Mouse (Mus musculus) stomach, embryonic 16.5 days (tissue): ENCODE measurements around the gene Cwc22. TPM values are rescaled to one million over a fixed set of nuclear protein-coding genes. Genes with fewer than 3 reads are reported as not detected.

Source experiments
- ATAC-seq: fragments of 200-750 bp; cut with Nextera tagmentation; 2 replicates; pipeline ENCODE4 v1.8.0; 2017; ENCODE audit warnings: moderate number of reproducible peaks, moderate TSS enrichment; ENCODE audit not compliant: insufficient read depth, low FRiP score
- H3K27ac ChIP-seq: fragments of 300-500 bp; sonication (generic); 2 replicates; pipeline ENCODE4 v1.5.1; 2014; ENCODE audit warnings: low read length
- H3K27me3 ChIP-seq: fragments of 300-500 bp; sonication (generic); 2 replicates; pipeline ENCODE4 v1.6.1; 2014; ENCODE audit warnings: low read length, control low read depth, mixed read lengths; ENCODE audit not compliant: control insufficient read depth, insufficient read depth
- H3K36me3 ChIP-seq: fragments of 300-500 bp; sonication (generic); 2 replicates; pipeline ENCODE4 v1.6.1; 2014; ENCODE audit warnings: low read length; ENCODE audit not compliant: control insufficient read depth, insufficient read depth
- H3K4me1 ChIP-seq: fragments of 300-500 bp; sonication (generic); 2 replicates; pipeline ENCODE4 v1.6.1; 2014; ENCODE audit warnings: low read length, control low read depth, mixed read lengths; ENCODE audit not compliant: control insufficient read depth, insufficient read depth
- H3K4me2 ChIP-seq: fragments of 300-500 bp; sonication (generic); 2 replicates; pipeline ENCODE4 v1.6.1; 2014; ENCODE audit warnings: low read depth, low read length, mixed read lengths
- H3K4me3 ChIP-seq: fragments of 300-500 bp; sonication (generic); replicated peaks from 2 replicates; pipeline ENCODE4 v1.5.1; 2014; ENCODE audit warnings: mild to moderate bottlenecking, low read length
- H3K9ac ChIP-seq: fragments of 300-500 bp; sonication (generic); 2 replicates; pipeline ENCODE4 v1.6.1; 2014; ENCODE audit warnings: low read length
- H3K9me3 ChIP-seq: fragments of 300-500 bp; sonication (generic); replicated peaks from 2 replicates; pipeline ENCODE4 v1.6.1; 2016; ENCODE audit warnings: low read length, control low read depth; ENCODE audit not compliant: control insufficient read depth
- WGBS: fragments of 180-500 bp; shearing (Covaris S2); extraction: QIAGEN DNeasy Blood & Tissue Kit; methylation state at CpG from one replicate; pipeline ENCODE4 v1.1.7; 2014; 5-methylcytosine and 5-hydroxymethylcytosine counted together
- polyA plus RNA-seq: library from polyadenylated mRNA; unstranded; fragments of >200 nt; fragmentation: Nextera tagmentation; extraction: Ambion mirVana; gene quantifications from 2 replicates; pipeline ENCODE4 v1.2.1, GENCODE M21; 2015

The Cwc22 gene
- polyA plus RNA-seq, 1 experiment from 2014 or later = 27.4 TPM

DNA sequence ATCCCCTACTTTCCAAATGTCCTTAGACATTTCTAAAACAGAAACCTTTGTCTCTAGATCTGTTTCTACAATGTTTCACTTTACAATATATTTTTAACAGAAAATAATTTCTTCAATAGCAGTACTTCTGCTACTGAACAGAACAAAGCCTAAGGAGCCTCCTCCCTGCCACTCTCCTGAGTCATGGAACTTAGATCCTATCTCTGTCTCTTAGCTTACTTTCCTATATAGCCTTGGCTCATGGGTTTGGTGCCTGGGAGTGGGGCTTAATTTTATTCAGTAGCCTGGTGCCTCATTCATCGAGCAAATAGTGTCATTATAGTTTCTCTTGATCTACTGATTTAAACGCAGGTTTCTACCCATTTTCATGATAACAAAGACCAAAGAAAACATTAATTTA, 4.2 kb downstream of the Cwc22 start:
- no peak overlapping the region for H3K9ac ChIP-seq
- H3K36me3 ChIP-seq = no peaks in the 10 kb centered on the region
- no peaks in the 10 kb centered on the region for H3K27me3 ChIP-seq
- H3K4me3 ChIP-seq = no peak overlapping the region
- H3K4me2 ChIP-seq = no peak overlapping the region
- ATAC-seq = no peak
- peaks cover 4% of the 10 kb centered on the region; the same call in 1 of the 2 replicates for H3K4me1 ChIP-seq
- no peaks in the 10 kb centered on the region for H3K9me3 ChIP-seq
- no peak overlapping the region for H3K27ac ChIP-seq
- 88% methylated on average over 2 of the region's 2 CpGs for WGBS

DNA sequence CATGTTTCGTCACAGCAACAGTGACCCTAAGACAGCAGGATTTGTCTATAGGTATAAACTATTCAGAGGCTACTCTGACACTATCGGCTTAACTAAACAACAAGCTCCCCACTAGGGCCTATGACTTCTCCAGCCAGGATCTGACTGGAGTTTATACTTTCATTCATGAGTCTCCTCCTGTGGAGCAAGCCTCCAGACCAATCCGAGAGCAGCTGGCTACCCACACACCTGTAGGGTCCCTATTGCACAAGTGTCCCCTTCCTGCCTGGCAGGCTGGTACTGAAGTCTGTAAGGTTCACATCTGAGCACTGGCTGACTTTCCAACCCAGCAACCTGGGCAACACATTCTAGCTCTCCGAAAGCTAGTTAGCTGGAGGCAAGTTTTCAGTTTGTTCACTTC, 7.9 kb downstream of the Cwc22 start:
- no peak overlapping the region for H3K27ac ChIP-seq
- ATAC-seq = no peak
- H3K9me3 ChIP-seq = no peaks in the 10 kb centered on the region
- no peak overlapping the region for H3K4me2 ChIP-seq
- no peaks in the 10 kb centered on the region for H3K27me3 ChIP-seq
- 92% methylated on average over 4 of the region's 4 CpGs for WGBS
- H3K4me1 ChIP-seq = no peaks in the 10 kb centered on the region
- H3K4me3 ChIP-seq = no peak overlapping the region
- H3K36me3 ChIP-seq = no peaks in the 10 kb centered on the region
- no peak overlapping the region for H3K9ac ChIP-seq

DNA sequence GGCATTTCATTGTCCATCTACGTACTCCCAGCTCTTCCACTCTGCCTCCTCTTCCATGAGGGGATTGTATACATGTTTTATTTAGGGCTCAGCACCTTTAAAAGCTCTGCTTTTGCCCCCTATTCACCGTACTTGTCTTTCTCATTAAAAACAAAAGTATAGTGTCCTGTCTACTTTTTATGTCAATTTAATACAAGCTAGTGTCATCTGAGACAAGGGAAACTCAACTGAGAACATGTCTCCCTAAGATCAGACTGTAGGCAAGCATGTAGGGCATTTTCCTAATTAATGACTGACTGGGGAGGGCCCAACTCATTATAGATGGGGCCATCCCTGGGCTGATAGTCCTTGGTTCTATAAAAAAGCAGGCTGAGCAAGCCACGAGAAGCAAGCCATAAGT, 8.4 kb downstream of the Cwc22 start:
- Histone ChIP-seq H3K4me2 (no peak overlapping the region), H3K9me3 (no peaks in the 10 kb centered on the region), H3K4me1 (no peaks in the 10 kb centered on the region), H3K27ac (no peak overlapping the region), H3K4me3 (no peak overlapping the region), H3K27me3 (no peaks in the 10 kb centered on the region), H3K9ac (no peak overlapping the region), H3K36me3 (no peaks in the 10 kb centered on the region)
- no peak for ATAC-seq
- 87% methylated on average over 3 of the region's 3 CpGs for WGBS

DNA sequence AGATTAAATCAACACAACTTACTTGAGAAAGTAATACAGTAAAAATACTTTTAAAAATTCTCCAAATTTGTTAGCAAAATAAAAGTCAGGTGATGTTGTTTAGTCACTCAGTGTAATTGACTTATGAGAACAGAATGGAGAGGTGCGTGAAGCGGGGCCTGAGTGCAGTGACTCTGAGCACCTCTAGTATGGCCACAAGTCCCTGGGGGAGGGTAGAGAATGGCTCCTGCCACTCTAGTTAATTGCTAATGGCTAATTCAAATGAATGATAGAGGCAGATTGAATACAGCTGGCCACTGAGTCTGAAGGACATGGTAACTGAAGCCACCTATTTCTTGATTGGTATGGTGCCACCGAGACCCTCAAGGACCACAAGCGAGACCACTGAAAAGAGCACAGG, 12.0 kb downstream of the Cwc22 start:
- 92% methylated on average over 4 of the region's 4 CpGs for WGBS
- ATAC-seq = no peak
- no peak overlapping the region for H3K9ac ChIP-seq
- H3K4me3 ChIP-seq = no peak overlapping the region
- no peaks in the 10 kb centered on the region for H3K27me3 ChIP-seq
- H3K36me3 ChIP-seq = peaks cover 14% of the 10 kb centered on the region
- no peak overlapping the region for H3K4me2 ChIP-seq
- no peaks in the 10 kb centered on the region for H3K9me3 ChIP-seq
- no peak overlapping the region for H3K27ac ChIP-seq
- H3K4me1 ChIP-seq = no peaks in the 10 kb centered on the region

DNA sequence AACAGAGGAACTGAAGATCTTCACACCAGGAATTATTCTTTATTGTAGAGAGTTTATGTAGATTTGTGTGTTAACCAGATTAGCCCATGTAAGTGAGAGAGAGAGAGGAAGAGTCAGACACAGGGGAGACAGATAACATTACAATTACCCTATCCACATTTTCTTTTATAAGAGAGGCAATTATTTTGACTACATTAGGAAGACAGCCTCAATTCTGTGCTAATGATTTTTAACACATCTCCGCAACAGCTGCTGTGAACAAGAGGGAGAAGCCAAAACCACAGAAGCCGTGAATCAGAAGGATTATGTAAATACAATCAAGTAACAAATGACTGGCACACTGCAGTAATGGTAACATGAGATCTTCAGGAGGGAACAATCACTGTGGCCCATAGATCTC, 12.5 kb downstream of the Cwc22 start:
- Histone ChIP-seq H3K27me3 (no peaks in the 10 kb centered on the region), H3K9ac (no peak overlapping the region), H3K27ac (no peak overlapping the region), H3K4me1 (no peaks in the 10 kb centered on the region), H3K9me3 (no peaks in the 10 kb centered on the region), H3K4me2 (no peak overlapping the region), H3K36me3 (peaks cover 17% of the 10 kb centered on the region), H3K4me3 (no peak overlapping the region)
- WGBS = 63% methylated on average over 2 of the region's 2 CpGs
- ATAC-seq = no peak

DNA sequence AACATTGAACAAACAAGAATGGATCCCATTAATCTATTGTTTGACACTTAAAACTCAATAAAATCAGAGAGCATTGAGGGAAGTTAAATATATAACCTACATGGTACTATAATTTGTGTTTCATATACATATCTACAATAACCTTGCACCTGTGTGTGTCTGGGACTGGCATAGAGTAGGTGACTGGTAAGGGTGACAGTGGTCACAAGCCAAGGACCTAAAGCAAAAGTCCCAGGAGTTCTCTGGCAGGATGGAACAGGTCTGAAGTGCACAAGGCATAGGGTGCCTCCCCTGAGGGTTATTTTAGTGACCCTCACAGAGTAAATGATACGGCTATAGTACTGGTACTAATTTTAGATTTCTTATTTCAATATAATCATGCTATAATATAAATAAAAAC, 14.2 kb downstream of the Cwc22 start:
- H3K4me2 ChIP-seq = no peak overlapping the region
- H3K9me3 ChIP-seq = no peaks in the 10 kb centered on the region
- H3K36me3 ChIP-seq = peaks cover 28% of the 10 kb centered on the region
- H3K4me1 ChIP-seq = no peaks in the 10 kb centered on the region
- H3K27me3 ChIP-seq = no peaks in the 10 kb centered on the region
- ATAC-seq = no peak
- no peak overlapping the region for H3K4me3 ChIP-seq
- H3K27ac ChIP-seq = no peak overlapping the region
- WGBS = 92% methylated on average over 1 of the region's 1 CpGs
- no peak overlapping the region for H3K9ac ChIP-seq

DNA sequence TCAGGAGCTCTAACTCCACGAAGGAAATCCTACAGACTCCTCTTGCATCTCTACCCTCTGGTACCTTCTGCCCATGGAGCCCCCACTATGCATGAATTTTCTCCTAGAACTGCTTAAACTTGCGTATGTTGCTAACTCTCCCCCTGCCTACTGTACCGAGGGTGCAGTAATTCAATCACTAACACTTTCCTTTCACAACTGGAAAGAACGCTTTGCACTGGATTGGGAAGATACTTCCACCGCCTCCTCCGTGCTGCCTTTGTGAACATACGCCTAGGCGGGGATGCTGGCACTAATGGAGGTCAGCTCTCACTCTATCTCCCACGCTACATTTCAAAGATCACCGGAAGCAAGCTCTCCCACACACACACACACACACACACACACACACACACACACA, 17.8 kb downstream of the Cwc22 start:
- peaks cover 38% of the 10 kb centered on the region for H3K36me3 ChIP-seq
- H3K4me3 ChIP-seq = no peak overlapping the region
- H3K4me2 ChIP-seq = no peak overlapping the region
- ATAC-seq = no peak
- no peaks in the 10 kb centered on the region for H3K9me3 ChIP-seq
- no peaks in the 10 kb centered on the region for H3K27me3 ChIP-seq
- no peak overlapping the region for H3K27ac ChIP-seq
- WGBS = 94% methylated on average over 10 of the region's 10 CpGs
- no peaks in the 10 kb centered on the region for H3K4me1 ChIP-seq
- no peak overlapping the region for H3K9ac ChIP-seq

DNA sequence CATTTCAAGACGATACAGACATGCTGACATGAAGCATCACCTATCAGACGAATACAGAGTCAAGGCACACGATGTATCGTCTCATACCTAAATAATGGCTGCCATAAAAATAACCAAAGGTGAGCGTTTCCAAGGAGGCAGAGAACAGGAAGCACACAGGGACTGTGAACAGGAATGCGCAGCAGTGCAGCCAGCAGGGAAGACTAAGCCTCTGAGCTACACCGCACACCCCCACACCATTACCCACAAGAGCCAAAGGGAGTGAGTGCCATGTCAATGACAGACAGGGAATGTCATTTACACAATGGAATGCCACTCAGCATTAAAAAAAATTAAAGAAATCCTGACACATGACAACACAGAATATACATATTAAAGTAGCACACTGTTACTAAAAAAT, 19.7 kb downstream of the Cwc22 start:
- H3K27me3 ChIP-seq = no peaks in the 10 kb centered on the region
- no peak overlapping the region for H3K27ac ChIP-seq
- ATAC-seq = no peak
- no peaks in the 10 kb centered on the region for H3K9me3 ChIP-seq
- H3K4me2 ChIP-seq = no peak overlapping the region
- H3K4me1 ChIP-seq = no peaks in the 10 kb centered on the region
- WGBS = 88% methylated on average over 7 of the region's 7 CpGs
- peaks cover 39% of the 10 kb centered on the region for H3K36me3 ChIP-seq
- H3K4me3 ChIP-seq = no peak overlapping the region
- no peak overlapping the region for H3K9ac ChIP-seq

DNA sequence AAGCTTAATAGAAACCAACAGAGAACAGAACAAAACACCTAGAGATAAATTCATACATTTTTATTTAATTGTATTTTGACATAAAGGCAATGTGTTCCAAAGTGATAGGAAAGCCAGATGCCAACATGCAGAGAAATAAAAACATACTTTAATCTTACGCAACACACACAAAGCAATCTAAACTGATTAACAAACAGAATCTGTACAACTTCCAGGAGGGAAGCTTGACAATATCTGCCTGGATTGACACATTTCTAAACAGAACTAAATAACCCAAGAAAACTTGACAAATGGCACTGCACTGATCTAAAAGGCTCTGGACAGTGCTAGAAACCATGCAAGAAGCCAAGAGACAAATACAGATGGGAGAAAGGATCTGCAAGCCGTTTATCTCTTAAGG, 20.2 kb downstream of the Cwc22 start:
- no peak overlapping the region for H3K9ac ChIP-seq
- no peaks in the 10 kb centered on the region for H3K4me1 ChIP-seq
- no peak overlapping the region for H3K27ac ChIP-seq
- no peak overlapping the region for H3K4me3 ChIP-seq
- WGBS = 92% methylated on average over 2 of the region's 2 CpGs
- peaks cover 35% of the 10 kb centered on the region for H3K36me3 ChIP-seq
- no peak for ATAC-seq
- H3K4me2 ChIP-seq = no peak overlapping the region
- H3K9me3 ChIP-seq = no peaks in the 10 kb centered on the region
- H3K27me3 ChIP-seq = no peaks in the 10 kb centered on the region
